Mouse (Mus musculus) heart, adult 2 months (tissue): ENCODE results near the gene Hcrt.

Source experiments
- CTCF ChIP-seq: fragments of 200-600 bp; IDR thresholded peaks from 2 replicates; pipeline ENCODE4 v1.8.1; 2022; ENCODE audit warnings: antibody characterized with exemption, mild to moderate bottlenecking, moderate library complexity
- EP300 ChIP-seq: fragments of 200-500 bp; IDR thresholded peaks from 2 replicates; pipeline ENCODE4 v1.6.1; 2011; ENCODE audit warnings: low read depth, low read length, control low read depth; ENCODE audit not compliant: insufficient read depth

GRCm38 (mm10) chr11:100729976-100730375 lies 32.8 kb downstream of the Hcrt start:
- TF ChIP-seq CTCF, result no peak
- TF ChIP-seq EP300, result no peak
